Mouse (Mus musculus): ENCODE results near the gene Adamts4.

- TF ChIP-seq CTCF (conservative IDR thresholded peaks at IDR 0.05 in 1 of 2, IDR thresholded peaks at IDR 0.05 in 1 of 2; ENCODE audit: low read depth in 2 of 2, low read length in 2 of 2) (no peak), ZMIZ1 (IDR thresholded peaks at IDR 0.05; ENCODE audit: low read depth, low read length) (no peak), NRF1 (IDR thresholded peaks at IDR 0.05; ENCODE audit: low read depth, low read length) (no peak), POLR2A (IDR thresholded peaks at IDR 0.05; ENCODE audit: low read depth, low read length) (no peak), RCOR1 (conservative IDR thresholded peaks at IDR 0.05; ENCODE audit: low read depth, low read length) (no peak), CHD2 (IDR thresholded peaks at IDR 0.05; ENCODE audit: low read length) (no peak), USF2 (conservative IDR thresholded peaks at IDR 0.05; ENCODE audit: low read depth, low read length) (no peak), MXI1 (IDR thresholded peaks at IDR 0.05; ENCODE audit: low read depth, low read length) (no peak), E2F4 (IDR thresholded peaks at IDR 0.05; ENCODE audit: insufficient replicate concordance, low read depth, low read length) (no peak), CHD1 (IDR thresholded peaks at IDR 0.05; ENCODE audit: low read depth, low read length) (no peak), MAX (IDR thresholded peaks at IDR 0.05; ENCODE audit: low read length) (no peak), GABPA (IDR thresholded peaks at IDR 0.05; ENCODE audit: insufficient replicate concordance, low read depth, low read length) (no peak), MYC (IDR thresholded peaks at IDR 0.05; ENCODE audit: low read depth, low read length) (no peak), ZNF384 (IDR thresholded peaks at IDR 0.05; ENCODE audit: low read depth, low read length) (no peak)
Observed at GRCm38 (mm10) chr1:171245353-171245752, 4.9 kb upstream of the Adamts4 start.
